Mouse (Mus musculus) neural tube, embryonic 13.5 days (tissue): ENCODE measurements around the gene Ppp1r21. TPM values are rescaled to one million over a fixed set of nuclear protein-coding genes. Genes with fewer than 3 reads are reported as not detected.
A peak's percentile ranks its signal among the peaks of the same experiment; 100 is the strongest.

Experiments
- ATAC-seq: fragments of 200-750 bp; cut with Nextera tagmentation; 2 replicates; pipeline ENCODE4 v1.8.0; 2017; ENCODE audit warnings: low read depth, mild to moderate bottlenecking, moderate TSS enrichment, moderate library complexity
- H3K27ac ChIP-seq: fragments of 300-500 bp; sonication (generic); replicated peaks from 2 replicates; pipeline ENCODE4 v1.5.1; 2015; ENCODE audit warnings: moderate library complexity, mild to moderate bottlenecking, inconsistent platforms
- H3K27me3 ChIP-seq: fragments of 300-500 bp; sonication (generic); 2 replicates; pipeline ENCODE4 v1.6.1; 2015; ENCODE audit warnings: mild to moderate bottlenecking, inconsistent platforms
- H3K36me3 ChIP-seq: fragments of 300-500 bp; sonication (generic); 2 replicates; pipeline ENCODE4 v1.6.1; 2015; ENCODE audit warnings: mild to moderate bottlenecking, inconsistent platforms
- H3K4me1 ChIP-seq: fragments of 300-500 bp; sonication (generic); replicated peaks from 2 replicates; pipeline ENCODE4 v1.6.1; 2015; ENCODE audit warnings: inconsistent platforms
- H3K4me2 ChIP-seq: fragments of 300-500 bp; sonication (generic); 2 replicates; pipeline ENCODE4 v1.6.1; 2015; ENCODE audit warnings: inconsistent platforms, mild to moderate bottlenecking, moderate library complexity
- H3K4me3 ChIP-seq: fragments of 300-500 bp; sonication (generic); 2 replicates; pipeline ENCODE4 v1.5.1; 2015; ENCODE audit warnings: mild to moderate bottlenecking, inconsistent platforms
- H3K9ac ChIP-seq: fragments of 300-500 bp; sonication (generic); 2 replicates; pipeline ENCODE4 v1.6.1; 2015; ENCODE audit warnings: moderate library complexity, mild to moderate bottlenecking, inconsistent platforms
- H3K9me3 ChIP-seq: fragments of 300-500 bp; sonication (generic); 2 replicates; pipeline ENCODE4 v1.6.1; 2016; ENCODE audit warnings: inconsistent platforms
- WGBS: fragments of 180-500 bp; shearing (Covaris S2); methylation state at CpG from one replicate; pipeline ENCODE4 v1.1.7; 2015; 5-methylcytosine and 5-hydroxymethylcytosine counted together
- polyA plus RNA-seq: library from polyadenylated mRNA; unstranded; fragments of >200 nt; fragmentation: Nextera tagmentation; extraction: Ambion mirVana; gene quantifications from 2 replicates; pipeline ENCODE4 v1.2.1, GENCODE M21; 2015

Gene Ppp1r21
- polyA plus RNA-seq, result 40.0 and 42.8 TPM in 2 replicates

GRCm38 (mm10) chr17:88529519-88530235, at the start of gene Ppp1r21:
TSS of gene Ppp1r21 (plus strand) at chr17:88530118.
- Histone ChIP-seq H3K4me3 (peak within 1 kb of the TSS; percentile 71), H3K4me2 (peak within 1 kb of the TSS; percentile 81), H3K9ac (peak within 1 kb of the TSS; percentile 83), H3K27ac (peak within 1 kb of the TSS; percentile 97), H3K27me3 (no peaks in the 10 kb centered on the region), H3K36me3 (no peaks in the 10 kb centered on the region), H3K4me1 (peaks cover 14% of the 10 kb centered on the region), H3K9me3 (no peaks in the 10 kb centered on the region)
- WGBS, result 8% methylated on average over 39 of the region's 49 CpGs
- ATAC-seq, result peak; percentile 96

- Histone ChIP-seq H3K4me2 (no peak overlapping the region), H3K9ac (no peak overlapping the region), H3K27me3 (no peaks in the 10 kb centered on the region), H3K9me3 (no peaks in the 10 kb centered on the region), H3K36me3 (0 out of 2 replicates have a peak, but pooled peaks cover 7% of the 10 kb centered on the region), H3K27ac (no peak overlapping the region), H3K4me3 (no peak overlapping the region), H3K4me1 (no peaks in the 10 kb centered on the region)
- ATAC-seq, result no peak
- 96% methylated on average over 10 of the region's 10 CpGs for WGBS
Measured at GRCm38 (mm10) chr17:88480369-88480768, 49.5 kb upstream of the Ppp1r21 start.

GRCm38 (mm10) chr17:88481062-88481461, 48.9 kb upstream of the Ppp1r21 start:
- H3K27ac ChIP-seq, result no peak overlapping the region
- H3K4me1 ChIP-seq, result no peaks in the 10 kb centered on the region
- ATAC-seq, result no peak
- 0 out of 2 replicates have a peak, but pooled peaks cover 7% of the 10 kb centered on the region for H3K36me3 ChIP-seq
- no peaks in the 10 kb centered on the region for H3K9me3 ChIP-seq
- H3K27me3 ChIP-seq, result no peaks in the 10 kb centered on the region
- no peak overlapping the region for H3K4me2 ChIP-seq
- 95% methylated on average over 2 of the region's 2 CpGs for WGBS
- H3K9ac ChIP-seq, result no peak overlapping the region
- no peak overlapping the region for H3K4me3 ChIP-seq

GRCm38 (mm10) chr17:88481587-88481986, 48.3 kb upstream of the Ppp1r21 start:
- Histone ChIP-seq H3K4me1 (no peaks in the 10 kb centered on the region), H3K27me3 (no peaks in the 10 kb centered on the region), H3K36me3 (peaks cover 12% of the 10 kb centered on the region), H3K9ac (no peak overlapping the region), H3K4me3 (no peak overlapping the region), H3K4me2 (no peak overlapping the region), H3K9me3 (no peaks in the 10 kb centered on the region), H3K27ac (no peak overlapping the region)
- 97% methylated on average over 3 of the region's 3 CpGs for WGBS
- no peak for ATAC-seq

GRCm38 (mm10) chr17:88484539-88484938, 45.4 kb upstream of the Ppp1r21 start:
- 92% methylated on average over 11 of the region's 11 CpGs for WGBS
- no peak for ATAC-seq

GRCm38 (mm10) chr17:88484951-88485350, 45.0 kb upstream of the Ppp1r21 start:
- 84% methylated on average over 1 of the region's 1 CpGs for WGBS
- no peak overlapping the region for H3K9ac ChIP-seq
- no peaks in the 10 kb centered on the region for H3K4me1 ChIP-seq
- H3K4me2 ChIP-seq, result no peak overlapping the region
- no peaks in the 10 kb centered on the region for H3K27me3 ChIP-seq
- H3K4me3 ChIP-seq, result no peak overlapping the region
- no peak overlapping the region for H3K27ac ChIP-seq
- H3K36me3 ChIP-seq, result peaks cover 8% of the 10 kb centered on the region
- ATAC-seq, result no peak
- H3K9me3 ChIP-seq, result no peaks in the 10 kb centered on the region

More at GRCm38 (mm10) chr17:88484539-88484938, 45.4 kb upstream of the Ppp1r21 start:
- H3K9me3 ChIP-seq, result no peaks in the 10 kb centered on the region
- peaks cover 8% of the 10 kb centered on the region for H3K36me3 ChIP-seq
- no peak overlapping the region for H3K4me2 ChIP-seq
- H3K9ac ChIP-seq, result no peak overlapping the region
- no peak overlapping the region for H3K27ac ChIP-seq
- H3K4me1 ChIP-seq, result no peaks in the 10 kb centered on the region
- no peak overlapping the region for H3K4me3 ChIP-seq
- H3K27me3 ChIP-seq, result no peaks in the 10 kb centered on the region

- H3K4me2 ChIP-seq, result no peak overlapping the region
- WGBS, result 82% methylated on average over 10 of the region's 10 CpGs
- no peak overlapping the region for H3K4me3 ChIP-seq
- H3K4me1 ChIP-seq, result peaks cover 20% of the 10 kb centered on the region
- H3K9ac ChIP-seq, result no peak overlapping the region
- no peaks in the 10 kb centered on the region for H3K9me3 ChIP-seq
- H3K27ac ChIP-seq, result no peak overlapping the region
- H3K27me3 ChIP-seq, result no peaks in the 10 kb centered on the region
- ATAC-seq, result no peak
- H3K36me3 ChIP-seq, result peaks cover 19% of the 10 kb centered on the region
Measured at GRCm38 (mm10) chr17:88490546-88490945, 39.4 kb upstream of the Ppp1r21 start.

- Histone ChIP-seq H3K9me3 (no peaks in the 10 kb centered on the region), H3K4me3 (no peak overlapping the region), H3K4me2 (no peak overlapping the region), H3K27me3 (no peaks in the 10 kb centered on the region), H3K36me3 (peaks cover 15% of the 10 kb centered on the region), H3K4me1 (peaks cover 20% of the 10 kb centered on the region), H3K9ac (no peak overlapping the region), H3K27ac (no peak overlapping the region)
- no peak for ATAC-seq
- WGBS, result 95% methylated on average over 13 of the region's 13 CpGs
Measured at GRCm38 (mm10) chr17:88491366-88492106, 38.4 kb upstream of the Ppp1r21 start.

- no peak overlapping the region for H3K9ac ChIP-seq
- H3K27ac ChIP-seq, result no peak overlapping the region
- H3K4me1 ChIP-seq, result peaks cover 20% of the 10 kb centered on the region
- H3K36me3 ChIP-seq, result peaks cover 11% of the 10 kb centered on the region
- H3K9me3 ChIP-seq, result no peaks in the 10 kb centered on the region
- no peaks in the 10 kb centered on the region for H3K27me3 ChIP-seq
- no peak overlapping the region for H3K4me3 ChIP-seq
- no peak for ATAC-seq
- no peak overlapping the region for H3K4me2 ChIP-seq
- 92% methylated on average over 5 of the region's 5 CpGs for WGBS
Measured at GRCm38 (mm10) chr17:88492107-88492460, 37.8 kb upstream of the Ppp1r21 start.

- Histone ChIP-seq H3K4me3 (no peak overlapping the region), H3K4me1 (peaks cover 20% of the 10 kb centered on the region), H3K9ac (0 out of 2 replicates have a peak overlapping the region, but pooled peaks have one; percentile 61), H3K36me3 (peaks cover 11% of the 10 kb centered on the region), H3K4me2 (peak overlapping the region; percentile 43; the same call in 1 of the 2 replicates), H3K27me3 (no peaks in the 10 kb centered on the region), H3K27ac (peak overlapping the region; percentile 94), H3K9me3 (no peaks in the 10 kb centered on the region)
- whole genome bisulfite sequencing, result 44% methylated on average over 9 of the region's 9 CpGs
- 0 out of 2 replicates have a peak, but pooled peaks have one; percentile 10 for ATAC-seq
Measured at GRCm38 (mm10) chr17:88493551-88493950, 36.4 kb upstream of the Ppp1r21 start.

- peak overlapping the region; percentile 43 for H3K4me2 ChIP-seq
- H3K4me1 ChIP-seq, result peaks cover 20% of the 10 kb centered on the region
- peak overlapping the region; percentile 61 for H3K9ac ChIP-seq
- H3K27me3 ChIP-seq, result no peaks in the 10 kb centered on the region
- H3K9me3 ChIP-seq, result no peaks in the 10 kb centered on the region
- H3K36me3 ChIP-seq, result peaks cover 11% of the 10 kb centered on the region
- H3K4me3 ChIP-seq, result no peak overlapping the region
- ATAC-seq, result peak; percentile 94
- WGBS, result 17% methylated on average over 14 of the region's 14 CpGs
- H3K27ac ChIP-seq, result peak overlapping the region; percentile 94
Measured at GRCm38 (mm10) chr17:88494121-88494771, 35.7 kb upstream of the Ppp1r21 start.

GRCm38 (mm10) chr17:88494772-88495132, 35.2 kb upstream of the Ppp1r21 start:
- Histone ChIP-seq H3K27me3 (no peaks in the 10 kb centered on the region), H3K4me3 (no peak overlapping the region), H3K9me3 (no peaks in the 10 kb centered on the region), H3K4me1 (peaks cover 20% of the 10 kb centered on the region), H3K4me2 (peak overlapping the region; percentile 43), H3K27ac (peak overlapping the region; percentile 94), H3K9ac (peak overlapping the region; percentile 61), H3K36me3 (peaks cover 11% of the 10 kb centered on the region)
- WGBS, result 33% methylated on average over 10 of the region's 10 CpGs
- peak; percentile 57 for ATAC-seq
